Mouse (Mus musculus) small intestine, adult 2 months (tissue): ENCODE data around the gene Gtf2f2. TPM values are rescaled to one million over a fixed set of nuclear protein-coding genes. Genes with fewer than 3 reads are reported as not detected.

Experiments
- H3K27ac ChIP-seq: fragments of 200-500 bp; 2 replicates; pipeline ENCODE4 v1.5.1; 2012; ENCODE audit warnings: low read depth, low read length, control low read depth, inconsistent platforms; ENCODE audit not compliant: insufficient read depth
- H3K27me3 ChIP-seq: fragments of 200-500 bp; 2 replicates; pipeline ENCODE4 v1.6.1; 2012; ENCODE audit warnings: mild to moderate bottlenecking, moderate library complexity, low read length, inconsistent platforms; ENCODE audit not compliant: control insufficient read depth, insufficient read depth
- H3K36me3 ChIP-seq: fragments of 200-500 bp; 2 replicates; pipeline ENCODE4 v1.6.1; 2012; ENCODE audit warnings: mild to moderate bottlenecking, low read length, control low read depth, inconsistent platforms; ENCODE audit not compliant: control insufficient read depth, insufficient read depth
- H3K4me1 ChIP-seq: fragments of 200-500 bp; 2 replicates; pipeline ENCODE4 v1.6.1; 2012; ENCODE audit warnings: low read length, inconsistent platforms, mixed read lengths; ENCODE audit not compliant: control insufficient read depth, insufficient read depth, insufficient read length
- H3K4me3 ChIP-seq: fragments of 200-500 bp; 2 replicates; pipeline ENCODE4 v1.5.1; 2012; ENCODE audit warnings: low read depth, mild to moderate bottlenecking, control low read depth, inconsistent platforms, low read length, moderate library complexity
- CTCF ChIP-seq: fragments of 200-500 bp; IDR thresholded peaks from 2 replicates; pipeline ENCODE4 v1.5.1; 2012; ENCODE audit warnings: low read depth, mild to moderate bottlenecking, control low read depth, inconsistent platforms, low read length, moderate library complexity, mixed read lengths; ENCODE audit not compliant: insufficient replicate concordance, insufficient read length; ENCODE audit errors: extremely low read depth
- POLR2A ChIP-seq: fragments of 200-500 bp; IDR thresholded peaks from 2 replicates; pipeline ENCODE4 v1.6.1; 2012; ENCODE audit warnings: low read depth, mild to moderate bottlenecking, control low read depth, inconsistent platforms, low read length, moderate library complexity
- WGBS: fragments of 180-500 bp; shearing (Covaris S2); methylation state at CpG from one replicate; pipeline ENCODE4 v1.1.7; 2018; 5-methylcytosine and 5-hydroxymethylcytosine counted together
- polyA plus RNA-seq: library from polyadenylated mRNA; depleted of rRNA; stranded (reverse); fragments of >200 nt; gene quantifications from 2 replicates; pipeline ENCODE4 v1.2.3, GENCODE M21; 2012

The Gtf2f2 gene
- polyA plus RNA-seq, 1 experiment, result 0.72 TPM

- Histone ChIP-seq H3K4me1 (no peaks in the 10 kb centered on the region), H3K27ac (no peak overlapping the region), H3K27me3 (no peaks in the 10 kb centered on the region), H3K36me3 (0 out of 2 replicates have a peak, but pooled peaks cover under 1% of the 10 kb centered on the region), H3K4me3 (no peak overlapping the region)
- WGBS, result 80% methylated on average over 5 of the region's 5 CpGs
- no peak for TF ChIP-seq POLR2A
- TF ChIP-seq CTCF, result no peak
These were observed 43.4 kb downstream of the Gtf2f2 start for GRCm38 (mm10) chr14:75967291-75967690.

- H3K27ac ChIP-seq, result no peak overlapping the region
- no peaks in the 10 kb centered on the region for H3K4me1 ChIP-seq
- H3K27me3 ChIP-seq, result no peaks in the 10 kb centered on the region
- WGBS, result 94% methylated on average over 1 of the region's 1 CpGs
- TF ChIP-seq CTCF (no peak), POLR2A (no peak)
- no peak overlapping the region for H3K4me3 ChIP-seq
- no peaks in the 10 kb centered on the region; the same call in 1 of the 2 replicates for H3K36me3 ChIP-seq
These were observed 46.2 kb downstream of the Gtf2f2 start for GRCm38 (mm10) chr14:75964433-75964832.

DNA sequence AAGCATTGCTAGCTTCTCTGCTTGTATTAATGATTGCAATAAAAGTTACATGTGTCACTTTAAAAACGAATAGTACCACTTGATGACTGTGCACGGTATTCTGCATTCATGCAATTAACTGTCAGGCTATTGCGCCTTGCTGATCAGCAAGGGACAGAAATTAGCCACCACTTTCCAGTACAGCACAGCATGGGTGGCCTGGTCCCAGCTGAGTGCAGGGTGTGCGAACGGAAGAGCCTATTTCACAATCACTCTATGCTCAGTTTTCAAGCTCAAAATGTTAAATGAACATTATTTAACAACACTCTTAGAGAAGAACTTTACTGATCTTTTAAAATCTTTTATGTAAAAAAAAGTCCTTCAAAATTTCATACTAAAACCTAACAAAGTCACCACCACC lies 46.7 kb downstream of the Gtf2f2 start:
- H3K27ac ChIP-seq, result no peak overlapping the region
- TF ChIP-seq CTCF (no peak), POLR2A (no peak)
- H3K27me3 ChIP-seq, result no peaks in the 10 kb centered on the region
- no peak overlapping the region for H3K4me3 ChIP-seq
- H3K36me3 ChIP-seq, result no peaks in the 10 kb centered on the region; the same call in 1 of the 2 replicates
- 74% methylated on average over 5 of the region's 5 CpGs for WGBS
- no peaks in the 10 kb centered on the region for H3K4me1 ChIP-seq

- Histone ChIP-seq H3K4me1 (no peaks in the 10 kb centered on the region), H3K4me3 (no peak overlapping the region), H3K27me3 (no peaks in the 10 kb centered on the region), H3K27ac (no peak overlapping the region), H3K36me3 (no peaks in the 10 kb centered on the region; the same call in 1 of the 2 replicates)
- TF ChIP-seq CTCF (no peak), POLR2A (no peak)
- whole genome bisulfite sequencing, result 69% methylated on average over 5 of the region's 5 CpGs
These were observed 47.5 kb downstream of the Gtf2f2 start for GRCm38 (mm10) chr14:75963215-75963614.

DNA sequence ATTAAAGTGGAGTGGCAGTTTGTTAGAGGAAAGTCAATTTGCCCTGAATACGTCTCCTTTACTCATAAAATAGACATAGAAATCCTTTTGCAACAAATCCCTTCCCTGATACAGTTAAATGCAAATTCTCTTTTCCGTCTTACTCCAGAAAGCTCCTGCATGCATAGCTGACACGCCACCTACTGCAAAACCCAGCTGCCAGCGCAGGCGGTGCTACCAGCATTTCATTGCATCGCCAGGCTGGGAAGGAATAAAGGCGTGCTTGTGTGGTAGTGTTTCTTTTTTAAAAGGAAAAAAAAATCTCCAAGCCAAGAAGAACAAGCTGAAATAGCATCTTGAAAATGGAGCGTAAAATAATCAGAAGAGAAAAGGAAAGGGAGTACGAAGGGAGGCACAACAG lies 48.4 kb downstream of the Gtf2f2 start:
- Histone ChIP-seq H3K36me3 (no peaks in the 10 kb centered on the region; the same call in 1 of the 2 replicates), H3K27ac (no peak overlapping the region), H3K4me1 (no peaks in the 10 kb centered on the region), H3K4me3 (no peak overlapping the region), H3K27me3 (no peaks in the 10 kb centered on the region)
- WGBS, result 96% methylated on average over 9 of the region's 9 CpGs
- TF ChIP-seq POLR2A, result no peak
- TF ChIP-seq CTCF, result no peak

- Histone ChIP-seq H3K27me3 (no peaks in the 10 kb centered on the region), H3K4me1 (no peaks in the 10 kb centered on the region), H3K36me3 (no peaks in the 10 kb centered on the region), H3K27ac (no peak within 1 kb of the TSS), H3K4me3 (no peak within 1 kb of the TSS)
- WGBS, result 89% methylated on average over 7 of the region's 7 CpGs
- TF ChIP-seq CTCF (no peak), POLR2A (no peak)
These were observed 55.9 kb downstream of the Gtf2f2 start, which contains the start of gene Kctd4 for GRCm38 (mm10) chr14:75954766-75955165. Kctd4 (plus strand) TSS chr14:75955009.

- Histone ChIP-seq H3K4me1 (no peaks in the 10 kb centered on the region), H3K36me3 (peaks cover 4% of the 10 kb centered on the region; the same call in 1 of the 2 replicates), H3K27me3 (no peaks in the 10 kb centered on the region), H3K27ac (no peak overlapping the region), H3K4me3 (no peak overlapping the region)
- 80% methylated on average over 2 of the region's 2 CpGs for WGBS
- TF ChIP-seq CTCF (no peak), POLR2A (no peak)
These were observed 57.7 kb downstream of the Gtf2f2 start for GRCm38 (mm10) chr14:75953011-75953410.
